Comparison of ENCODE assay signal across 27 mouse cellular contexts in genomic region chr15:97286731-97287130, GRCm38 (mm10). TPM values are rescaled to one million over a fixed set of nuclear protein-coding genes. Genes with fewer than 3 reads are reported as not detected.
DNase-seq lines count a peak whose midpoint lies in the region; ATAC-seq lines count a peak whose summit lies in the region.
"Had no signal": no experiment of that assay in that cellular context is flagged by ENCODE, and none has a peak within 500 bp of the region (broad histone marks: within the 10 kb centered on the region; RNA-seq: fewer than 3 reads in every experiment).

No protein-coding gene starts in this region.

- H3K4me2 ChIP-seq in limb, embryonic 13.5 days (replicated peaks): no peak overlapping the region
- H3K4me2 ChIP-seq: embryonic facial prominence, embryonic 13.5 days; forebrain, embryonic 15.5 days; heart, embryonic 13.5 days; hindbrain, embryonic 14.5 days had no signal

- peaks cover 14% of the 10 kb centered on the region; the same call in 1 of the 2 replicates for H3K4me1 ChIP-seq in limb, embryonic 13.5 days
- H3K4me1 ChIP-seq in limb, embryonic 10.5 days: peaks cover 29% of the 10 kb centered on the region
- H3K4me1 ChIP-seq: forebrain, embryonic 15.5 days had no signal

- H3K9me3 ChIP-seq in limb, embryonic 13.5 days: no peaks in the 10 kb centered on the region
- H3K9me3 ChIP-seq in limb, embryonic 10.5 days (replicated peaks): no peaks in the 10 kb centered on the region
- H3K9me3 ChIP-seq: embryonic facial prominence, embryonic 13.5 days; forebrain, embryonic 10.5 days; forebrain, embryonic 15.5 days; heart, embryonic 10.5 days; heart, embryonic 13.5 days had no signal

- H3K4me3 ChIP-seq in limb, embryonic 13.5 days: no peak overlapping the region
- no peak overlapping the region for H3K4me3 ChIP-seq in limb, embryonic 10.5 days
- H3K4me3 ChIP-seq: embryonic facial prominence, embryonic 13.5 days; forebrain, embryonic 10.5 days; forebrain, embryonic 15.5 days; heart, adult 2 months; heart, embryonic 10.5 days; heart, embryonic 13.5 days had no signal

- no peak overlapping the region for H3K9ac ChIP-seq in limb, embryonic 13.5 days
- H3K9ac ChIP-seq: embryonic facial prominence, embryonic 13.5 days; forebrain, embryonic 15.5 days; heart, embryonic 13.5 days; hindbrain, embryonic 14.5 days had no signal

- 0 out of 2 replicates have a peak overlapping the region, but pooled peaks have one; percentile 6 for H3K27ac ChIP-seq in limb, embryonic 13.5 days
- H3K27ac ChIP-seq in limb, embryonic 10.5 days: no peak overlapping the region
- H3K27ac ChIP-seq: embryonic facial prominence, embryonic 13.5 days; forebrain, embryonic 10.5 days; forebrain, embryonic 15.5 days; heart, adult 2 months; heart, embryonic 10.5 days; heart, embryonic 13.5 days; hindbrain, embryonic 14.5 days; hindbrain, postnatal 0 days had no signal

- no peaks in the 10 kb centered on the region for H3K36me3 ChIP-seq in limb, embryonic 13.5 days
- H3K36me3 ChIP-seq in limb, embryonic 10.5 days: no peaks in the 10 kb centered on the region
- H3K36me3 ChIP-seq: embryonic facial prominence, embryonic 13.5 days; forebrain, embryonic 10.5 days; forebrain, embryonic 15.5 days; heart, embryonic 13.5 days had no signal

- WGBS in limb, embryonic 13.5 days: 67% methylated on average over 10 of the region's 10 CpGs
- WGBS in limb, embryonic 10.5 days: 87% methylated on average over 10 of the region's 10 CpGs

- no peak for ATAC-seq in limb, embryonic 13.5 days (ENCODE audit: low FRiP score, low read depth)
- ATAC-seq: activated CD4-positive, CD25-positive, alpha-beta regulatory T cell, adult 4 months; forebrain, embryonic 15.5 days; hindbrain, postnatal 0 days; inflammation-experienced regulatory T-cells, adult 6 months; intestine, embryonic 16.5 days had no signal

- no peaks in the 10 kb centered on the region for H3K27me3 ChIP-seq in limb, embryonic 13.5 days
- H3K27me3 ChIP-seq in limb, embryonic 10.5 days (ENCODE audit: low read depth, poor library complexity, severe bottlenecking): no peaks in the 10 kb centered on the region
- H3K27me3 ChIP-seq: embryonic facial prominence, embryonic 13.5 days; forebrain, embryonic 15.5 days; heart, embryonic 13.5 days had no signal

- DNase-seq in adrenal gland, adult (ENCODE audit: inconsistent age in 2 of 2, low spot score in 1 of 2): peak; percentile 20 to 48
- no peak for DNase-seq in adrenal gland, postnatal 4 days (ENCODE audit: low spot score in 2 of 2)
- DNase-seq in embryo, embryonic 10.5 days (ENCODE audit: low spot score): peak; percentile 20
- DNase-seq in embryo, embryonic 11 days: no peak
- no peak for DNase-seq in limb, embryonic 10.5 days (ENCODE audit: low spot score)
- peak; percentile 36 for DNase-seq in brain, adult 2 months (ENCODE audit: low read depth, low spot score)
- DNase-seq in gastrocnemius, postnatal 25 days: no peak
- DNase-seq: cerebellum, adult 11 months; cerebellum, adult 2 months; cerebellum, adult 9-11 months; cerebellum, postnatal 25 days; gastrocnemius, postnatal 36 days; heart, adult 2 months; heart, postnatal 14 days; heart, postnatal 4 days; kidney, adult 18-20 months had no signal

RNA-seq across cellular contexts. Expression of gene Amigo2, which starts 39.6 kb away (rescaled TPM):
- total RNA-seq in adrenal gland, postnatal 4 days (2021): 10 to 100 TPM; 14.9 to 15.2 TPM
- polyA plus RNA-seq in limb, embryonic 13.5 days (2015; fragmentation: Nextera tagmentation; extraction: Ambion mirVana): 6.3 and 6.7 TPM in 2 replicates
- polyA plus RNA-seq in limb, embryonic 10.5 days (2016; fragmentation: Nextera tagmentation; extraction: Ambion mirVana): 2.5 and 2.9 TPM in 2 replicates
- total RNA-seq in gastrocnemius, postnatal 25 days (2021): 1 to 10 TPM; 1.5 to 3.2 TPM

RNA-seq across cellular contexts. Expression of gene Pced1b, which starts 39.8 kb away (rescaled TPM):
- 10 to 100 TPM; 30.5 to 31.6 TPM for total RNA-seq in adrenal gland, postnatal 4 days (2021)
- 2.9 and 4.0 TPM in 2 replicates for polyA plus RNA-seq in limb, embryonic 13.5 days (2015; fragmentation: Nextera tagmentation; extraction: Ambion mirVana)
- polyA plus RNA-seq in limb, embryonic 10.5 days (2016; fragmentation: Nextera tagmentation; extraction: Ambion mirVana): 3.6 and 3.7 TPM in 2 replicates
- total RNA-seq in gastrocnemius, postnatal 25 days (2021): 1 to 10 TPM in 1 of 2 experiments, under 1 TPM in 1; 0.87 to 1.2 TPM

Comparison
In these comparisons a context has a peak if more than half of its experiments do, and no peak if none do; other contexts are left out.
1. DNase-seq: peak in adrenal gland, adult (2 of 2), embryo, embryonic 10.5 days (single experiment) and brain, adult 2 months (single experiment); none in adrenal gland, postnatal 4 days (0 of 2), embryo, embryonic 11 days (single experiment), limb, embryonic 10.5 days (single experiment) and gastrocnemius, postnatal 25 days (single experiment).
2. RNA of gene Pced1b, which starts 39.8 kb away (total RNA-seq): 30.5 to 31.6 TPM in adrenal gland, postnatal 4 days; 0.87 to 1.2 TPM in gastrocnemius, postnatal 25 days; every median in the first group is over 10 times any median in the second.